In genomic region chr5:142650794-142651497, GRCm38 (mm10) we compare ENCODE assay signal across 10 mouse cellular contexts. TPM values are rescaled to one million over a fixed set of nuclear protein-coding genes. Genes with fewer than 3 reads are reported as not detected.
A peak's percentile ranks its signal among the peaks of the same experiment; 100 is the strongest.
DNase-seq lines count a peak whose midpoint lies in the region; ATAC-seq and TF ChIP-seq lines count a peak whose summit lies in the region.
"Had no signal": no experiment of that assay in that cellular context is flagged by ENCODE, and none has a peak within 500 bp of the region (broad histone marks: within the 10 kb centered on the region; RNA-seq: fewer than 3 reads in every experiment).

No protein-coding gene starts in this region.

- no peak for DNase-seq in hindbrain, postnatal 0 days (ENCODE audit: low spot score)
- DNase-seq in liver = peak; percentile 85
- no peak for DNase-seq in embryo, embryonic 10 days (ENCODE audit: low spot score)

- no peaks in the 10 kb centered on the region for H3K27me3 ChIP-seq in hindbrain, embryonic 12.5 days
- H3K27me3 ChIP-seq in hindbrain, postnatal 0 days (ENCODE audit: insufficient read depth, low read length) = no peaks in the 10 kb centered on the region
- no peaks in the 10 kb centered on the region for H3K27me3 ChIP-seq in midbrain, embryonic 16.5 days (ENCODE audit: control insufficient read depth, insufficient read depth, low read depth, low read length)
- no peaks in the 10 kb centered on the region for H3K27me3 ChIP-seq in forebrain, embryonic 15.5 days
- H3K27me3 ChIP-seq: forebrain, embryonic 13.5 days had no signal

- H3K9ac ChIP-seq in hindbrain, embryonic 12.5 days = no peak overlapping the region
- H3K9ac ChIP-seq in hindbrain, postnatal 0 days (replicated peaks; ENCODE audit: low read length) = no peak overlapping the region
- 0 out of 2 replicates have a peak overlapping the region, but pooled peaks have one; percentile 14 for H3K9ac ChIP-seq in midbrain, embryonic 16.5 days (ENCODE audit: low read depth, low read length)
- no peak overlapping the region for H3K9ac ChIP-seq in forebrain, embryonic 15.5 days (replicated peaks)
- H3K9ac ChIP-seq: forebrain, embryonic 13.5 days had no signal

- no peak overlapping the region for H3K4me2 ChIP-seq in hindbrain, embryonic 12.5 days (replicated peaks)
- no peak overlapping the region for H3K4me2 ChIP-seq in hindbrain, postnatal 0 days (ENCODE audit: low read depth, low read length)
- H3K4me2 ChIP-seq in midbrain, embryonic 16.5 days (ENCODE audit: low read length) = no peak overlapping the region
- no peak overlapping the region for H3K4me2 ChIP-seq in forebrain, embryonic 15.5 days (replicated peaks)
- H3K4me2 ChIP-seq: forebrain, embryonic 13.5 days had no signal

- TF ChIP-seq CTCF in hindbrain, postnatal 0 days (IDR thresholded peaks at IDR 0.05; ENCODE audit: low read depth) = no peak

- peaks cover 17% of the 10 kb centered on the region for H3K4me1 ChIP-seq in hindbrain, embryonic 12.5 days
- 0 out of 2 replicates have a peak, but pooled peaks cover 2% of the 10 kb centered on the region for H3K4me1 ChIP-seq in hindbrain, postnatal 0 days (ENCODE audit: insufficient read depth, low read length)
- H3K4me1 ChIP-seq in brown adipose tissue, adult 24 weeks (ENCODE audit: control insufficient read depth, insufficient read depth, insufficient read length, low read length) = peaks cover 22% of the 10 kb centered on the region
- peaks cover 18% of the 10 kb centered on the region for H3K4me1 ChIP-seq in midbrain, embryonic 16.5 days (ENCODE audit: control insufficient read depth, insufficient read depth, low read length)
- no peaks in the 10 kb centered on the region for H3K4me1 ChIP-seq in forebrain, embryonic 15.5 days
- H3K4me1 ChIP-seq: forebrain, embryonic 13.5 days had no signal

- ATAC-seq in hindbrain, embryonic 12.5 days (ENCODE audit: low FRiP score) = no peak; the same call in 1 of the 2 replicates
- no peak for ATAC-seq in hindbrain, postnatal 0 days
- no peak; the same call in 1 of the 2 replicates for ATAC-seq in midbrain, embryonic 16.5 days
- ATAC-seq in frontal cortex, adult (ENCODE audit: low TSS enrichment) = no peak
- ATAC-seq in forebrain, embryonic 15.5 days (replicated peaks) = no peak
- ATAC-seq: forebrain, embryonic 13.5 days had no signal

- H3K9me3 ChIP-seq in hindbrain, embryonic 12.5 days (replicated peaks) = no peaks in the 10 kb centered on the region
- H3K9me3 ChIP-seq in hindbrain, postnatal 0 days (ENCODE audit: low read length) = no peaks in the 10 kb centered on the region
- H3K9me3 ChIP-seq in midbrain, embryonic 16.5 days (replicated peaks; ENCODE audit: control insufficient read depth, low read length, poor library complexity, severe bottlenecking) = no peaks in the 10 kb centered on the region
- H3K9me3 ChIP-seq in forebrain, embryonic 15.5 days = no peaks in the 10 kb centered on the region
- H3K9me3 ChIP-seq: forebrain, embryonic 13.5 days had no signal

- H3K27ac ChIP-seq in hindbrain, embryonic 12.5 days = peak overlapping the region; percentile 52; the same call in 1 of the 2 replicates
- H3K27ac ChIP-seq in hindbrain, postnatal 0 days = no peak overlapping the region
- peak overlapping the region; percentile 51 for H3K27ac ChIP-seq in brown adipose tissue, adult 24 weeks (replicated peaks; ENCODE audit: low read depth, low read length)
- H3K27ac ChIP-seq in midbrain, embryonic 16.5 days (ENCODE audit: low read length) = 0 out of 2 replicates have a peak overlapping the region, but pooled peaks have one; percentile 26
- no peak overlapping the region for H3K27ac ChIP-seq in forebrain, embryonic 15.5 days (replicated peaks)
- H3K27ac ChIP-seq: forebrain, embryonic 13.5 days had no signal

- H3K4me3 ChIP-seq in hindbrain, embryonic 12.5 days = no peak overlapping the region
- no peak overlapping the region for H3K4me3 ChIP-seq in hindbrain, postnatal 0 days (ENCODE audit: low read length)
- no peak overlapping the region for H3K4me3 ChIP-seq in brown adipose tissue, adult 24 weeks (ENCODE audit: insufficient read depth, low read depth, low read length)
- H3K4me3 ChIP-seq in midbrain, embryonic 16.5 days (ENCODE audit: low read depth, low read length) = no peak overlapping the region
- H3K4me3 ChIP-seq in forebrain, embryonic 15.5 days = no peak overlapping the region
- H3K4me3 ChIP-seq: forebrain, embryonic 13.5 days had no signal

- peaks cover 15% of the 10 kb centered on the region for H3K36me3 ChIP-seq in hindbrain, embryonic 12.5 days
- peaks cover 3% of the 10 kb centered on the region; the same call in 1 of the 2 replicates for H3K36me3 ChIP-seq in hindbrain, postnatal 0 days (ENCODE audit: insufficient read depth, low read length)
- H3K36me3 ChIP-seq in midbrain, embryonic 16.5 days (ENCODE audit: control insufficient read depth, insufficient read depth, low read length) = peaks cover 2% of the 10 kb centered on the region; the same call in 1 of the 2 replicates
- H3K36me3 ChIP-seq in forebrain, embryonic 15.5 days = peaks cover 5% of the 10 kb centered on the region; the same call in 1 of the 2 replicates

- 77% methylated on average over 6 of the region's 6 CpGs for WGBS in hindbrain, embryonic 12.5 days
- WGBS in hindbrain, postnatal 0 days = 77% methylated on average over 6 of the region's 6 CpGs
- WGBS in midbrain, embryonic 16.5 days = 63% methylated on average over 6 of the region's 6 CpGs
- WGBS in forebrain, embryonic 15.5 days = 82% methylated on average over 6 of the region's 6 CpGs

RNA-seq across cellular contexts. Expression of gene Wipi2, which starts 23.4 kb away (rescaled TPM):
- 63.8 and 64.8 TPM in 2 replicates for polyA plus RNA-seq in hindbrain, embryonic 12.5 days (2016; fragmentation: Nextera tagmentation; extraction: Ambion mirVana)
- total RNA-seq in hindbrain, postnatal 0 days (2014; rRNA removed) = 57.3 and 76.5 TPM in 2 replicates
- 40.0 and 43.3 TPM in 2 replicates for polyA plus RNA-seq in hindbrain, postnatal 0 days (2015; fragmentation: Nextera tagmentation; extraction: Ambion mirVana)
- 43.7 and 46.5 TPM in 2 replicates for polyA plus RNA-seq in brown adipose tissue, adult 24 weeks (2012; ENCODE audit: insufficient read depth, insufficient read length, missing spikeins)
- 43.9 and 45.1 TPM in 2 replicates for polyA plus RNA-seq in midbrain, embryonic 16.5 days (2015; fragmentation: Nextera tagmentation; extraction: Ambion mirVana)
- polyA plus RNA-seq in forebrain, embryonic 15.5 days (2015; fragmentation: Nextera tagmentation; extraction: Ambion mirVana) = 48.8 and 51.0 TPM in 2 replicates

RNA-seq across cellular contexts. Expression of gene Slc29a4, which starts 41.4 kb away (rescaled TPM):
- 58.5 and 60.2 TPM in 2 replicates for polyA plus RNA-seq in hindbrain, embryonic 12.5 days (2016; fragmentation: Nextera tagmentation; extraction: Ambion mirVana)
- 77.1 and 80.1 TPM in 2 replicates for total RNA-seq in hindbrain, postnatal 0 days (2014; rRNA removed)
- polyA plus RNA-seq in hindbrain, postnatal 0 days (2015; fragmentation: Nextera tagmentation; extraction: Ambion mirVana) = 61.4 and 67.1 TPM in 2 replicates
- 0.75 TPM in 1 of 2 replicates, not detected in the other for polyA plus RNA-seq in brown adipose tissue, adult 24 weeks (2012; ENCODE audit: insufficient read depth, insufficient read length, missing spikeins)
- 83.1 and 84.7 TPM in 2 replicates for polyA plus RNA-seq in midbrain, embryonic 16.5 days (2015; fragmentation: Nextera tagmentation; extraction: Ambion mirVana)
- 82.8 and 85.4 TPM in 2 replicates for polyA plus RNA-seq in forebrain, embryonic 15.5 days (2015; fragmentation: Nextera tagmentation; extraction: Ambion mirVana)
- total RNA-seq: granulocyte monocyte progenitor cell, adult 5-6 weeks had no signal

RNA-seq across cellular contexts. Expression of gene Mmd2, which starts 42.3 kb away (rescaled TPM):
- polyA plus RNA-seq in hindbrain, embryonic 12.5 days (2016; fragmentation: Nextera tagmentation; extraction: Ambion mirVana) = 12.0 and 12.2 TPM in 2 replicates
- total RNA-seq in hindbrain, postnatal 0 days (2014; rRNA removed) = 171 and 182 TPM in 2 replicates
- polyA plus RNA-seq in hindbrain, postnatal 0 days (2015; fragmentation: Nextera tagmentation; extraction: Ambion mirVana) = 151 and 167 TPM in 2 replicates
- polyA plus RNA-seq in brown adipose tissue, adult 24 weeks (2012; ENCODE audit: insufficient read depth, insufficient read length, missing spikeins) = 1.3 and 3.4 TPM in 2 replicates
- 52.2 and 74.2 TPM in 2 replicates for polyA plus RNA-seq in midbrain, embryonic 16.5 days (2015; fragmentation: Nextera tagmentation; extraction: Ambion mirVana)
- polyA plus RNA-seq in forebrain, embryonic 15.5 days (2015; fragmentation: Nextera tagmentation; extraction: Ambion mirVana) = 76.8 and 79.9 TPM in 2 replicates
- total RNA-seq: granulocyte monocyte progenitor cell, adult 5-6 weeks had no signal

Comparison
In these comparisons a context has a peak if more than half of its experiments do, and no peak if none do; other contexts are left out.
1. H3K27ac ChIP-seq: peak in hindbrain, embryonic 12.5 days (single experiment), brown adipose tissue, adult 24 weeks (single experiment) and midbrain, embryonic 16.5 days (single experiment); none in hindbrain, postnatal 0 days (single experiment) and forebrain, embryonic 15.5 days (single experiment).
2. RNA of gene Slc29a4, which starts 41.4 kb away (polyA plus RNA-seq): 83.1 to 84.7 TPM in midbrain, embryonic 16.5 days, 82.8 to 85.4 TPM in forebrain, embryonic 15.5 days, 61.4 to 67.1 TPM in hindbrain, postnatal 0 days and 58.5 to 60.2 TPM in hindbrain, embryonic 12.5 days; 0.75 TPM in brown adipose tissue, adult 24 weeks; every median in the first group is over 10 times any median in the second.